Mouse (Mus musculus): Measurements from ENCODE around the gene Itm2c.

DNA sequence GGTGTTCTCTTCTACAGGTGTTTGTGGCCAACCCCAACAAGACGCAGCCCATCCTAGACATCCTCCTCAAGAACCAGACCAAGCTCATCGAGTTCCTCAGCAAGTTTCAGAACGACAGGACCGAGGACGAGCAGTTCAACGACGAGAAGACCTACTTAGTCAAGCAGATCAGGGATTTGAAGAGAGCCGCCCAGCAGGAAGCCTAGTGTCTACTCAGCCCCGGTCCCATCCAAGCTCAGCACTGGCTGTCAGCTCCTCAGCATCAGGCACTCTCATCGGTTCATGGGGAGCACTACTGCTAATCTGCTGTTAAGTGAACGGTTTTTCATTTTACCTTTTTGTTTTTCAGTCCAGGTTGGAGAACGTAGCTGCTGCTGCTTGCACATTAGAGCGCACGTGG is 45.1 kb upstream of the Itm2c start:
- TF ChIP-seq CTCF (IDR thresholded peaks at IDR 0.05; ENCODE audit: control insufficient read depth, insufficient read depth, insufficient replicate concordance, low read depth, low read length), result no peak
- no peak for TF ChIP-seq POLR2A (IDR thresholded peaks at IDR 0.05; ENCODE audit: control insufficient read depth, low read depth, low read length)

All from testis, adult 2 months (tissue).